Mouse (Mus musculus): ENCODE results near the gene Qtrt2. TPM values are rescaled to one million over a fixed set of nuclear protein-coding genes. Genes with fewer than 3 reads are reported as not detected.
A peak's percentile ranks its signal among the peaks of the same experiment; 100 is the strongest.

The Qtrt2 gene
- total and polyA plus RNA-seq, 3 experiments = 52.1 to 108 (median 60.0) TPM

- no peak overlapping the region for H3K27ac ChIP-seq (ENCODE audit: insufficient read depth, low read depth)
- H3K4me2 ChIP-seq (ENCODE audit: insufficient read depth, low read depth, poor library complexity, severe bottlenecking) = no peak overlapping the region
- no peak overlapping the region for H3K4me3 ChIP-seq (replicated peaks in 1 of 3; ENCODE audit: low read depth in 2 of 3, low read length in 2 of 3, poor library complexity in 1 of 3)
- no peak overlapping the region for H3K9ac ChIP-seq (ENCODE audit: insufficient read depth, low read depth)
- H3K9me3 ChIP-seq (replicated peaks; ENCODE audit: low read length) = no peaks in the 10 kb centered on the region
- DNase-seq (ENCODE audit: extremely low read depth) = no peak
- no peaks in the 10 kb centered on the region for H3K79me2 ChIP-seq (replicated peaks; ENCODE audit: control insufficient read depth, extremely low read depth, insufficient read depth, poor library complexity, severe bottlenecking)
- H3K4me1 ChIP-seq (ENCODE audit: control insufficient read depth in 1 of 2, insufficient read depth in 2 of 2) = no peaks in the 10 kb centered on the region
- in situ Hi-C loops (cut with MboI; ENCODE audit: low pct_ligation_motif_present, low pct_unique_long_range_greater_than_20kb, low sequenced_read_pairs) (no loop called here), dilution Hi-C loops (cut with MboI; ENCODE audit: extremely low pct_ligation_motif_present, extremely low pct_unique_long_range_greater_than_20kb, low sequenced_read_pairs) (no loop called here)
- peaks cover 22 to 42% of the 10 kb centered on the region in 2 experiments for H3K36me3 ChIP-seq (replicated peaks in 1 of 2; ENCODE audit: control insufficient read depth in 1 of 2, insufficient read depth in 1 of 2, low read length in 1 of 2)
- no peaks in the 10 kb centered on the region for H3K27me3 ChIP-seq (replicated peaks)
- TF ChIP-seq JUND (conservative IDR thresholded peaks at IDR 0.05; ENCODE audit: low read depth, low read length) = no peak
- TF ChIP-seq MAX (IDR thresholded peaks at IDR 0.05; ENCODE audit: low read length) = no peak
- TF ChIP-seq ELF1 (IDR thresholded peaks at IDR 0.05; ENCODE audit: low read depth, low read length) = no peak
- TF ChIP-seq USF1 (IDR thresholded peaks at IDR 0.05; ENCODE audit: low read depth, low read length) = no peak
- TF ChIP-seq ETS1 (conservative IDR thresholded peaks at IDR 0.05; ENCODE audit: low read depth, low read length) = no peak
- TF ChIP-seq MAFK (IDR thresholded peaks at IDR 0.05; ENCODE audit: insufficient replicate concordance, low read length) = no peak
- no peak for TF ChIP-seq SMC3 (IDR thresholded peaks at IDR 0.05; ENCODE audit: low read depth, low read length)
- TF ChIP-seq TBP (conservative IDR thresholded peaks at IDR 0.05; ENCODE audit: low read depth, low read length) = no peak
- TF ChIP-seq IRF4 (IDR thresholded peaks at IDR 0.05; ENCODE audit: low read depth, low read length) = no peak
Observed at GRCm38 (mm10) chr16:43858941-43859476, 67.6 kb downstream of the Qtrt2 start.

GRCm38 (mm10) chr16:43849839-43850238 is 76.8 kb downstream of the Qtrt2 start:
- in situ Hi-C loops (cut with MboI; ENCODE audit: low pct_ligation_motif_present, low pct_unique_long_range_greater_than_20kb, low sequenced_read_pairs) = no loop called here
- H3K4me1 ChIP-seq (ENCODE audit: control insufficient read depth in 1 of 2, insufficient read depth in 2 of 2) = peaks cover 0 to 2% of the 10 kb centered on the region in 2 experiments; a peak in 1 of 4 replicates
- H3K4me2 ChIP-seq (ENCODE audit: insufficient read depth, low read depth, poor library complexity, severe bottlenecking) = no peak overlapping the region
- DNase-seq (ENCODE audit: extremely low read depth) = no peak
- no peak for TF ChIP-seq SIN3A (IDR thresholded peaks at IDR 0.05; ENCODE audit: low read length)
- TF ChIP-seq RAD21 (IDR thresholded peaks at IDR 0.05; ENCODE audit: low read depth, low read length) = peak; percentile 52
- peak; percentile 90 for TF ChIP-seq ZNF384 (IDR thresholded peaks at IDR 0.05; ENCODE audit: low read depth, low read length)
- peak in 1 of 2 experiments; percentile 63; a peak in 2 of 4 replicates for TF ChIP-seq CTCF (conservative IDR thresholded peaks at IDR 0.05 in 1 of 2, IDR thresholded peaks at IDR 0.05 in 1 of 2; ENCODE audit: low read depth in 2 of 2, low read length in 2 of 2)
- no peak for TF ChIP-seq IRF4 (IDR thresholded peaks at IDR 0.05; ENCODE audit: low read depth, low read length)
- peak; percentile 69; the same call in 1 of the 2 replicates for TF ChIP-seq MYC (IDR thresholded peaks at IDR 0.05; ENCODE audit: low read depth, low read length)
- no peak overlapping the region for H3K27ac ChIP-seq (ENCODE audit: insufficient read depth, low read depth)
- no peaks in the 10 kb centered on the region for H3K36me3 ChIP-seq (replicated peaks in 1 of 2; ENCODE audit: control insufficient read depth in 1 of 2, insufficient read depth in 1 of 2, low read length in 1 of 2)
- H3K79me2 ChIP-seq (replicated peaks; ENCODE audit: control insufficient read depth, extremely low read depth, insufficient read depth, poor library complexity, severe bottlenecking) = no peaks in the 10 kb centered on the region
- no peaks in the 10 kb centered on the region for H3K9me3 ChIP-seq (replicated peaks; ENCODE audit: low read length)
- peaks cover 2% of the 10 kb centered on the region for H3K27me3 ChIP-seq (replicated peaks)
- H3K4me3 ChIP-seq (replicated peaks in 1 of 3; ENCODE audit: low read depth in 2 of 3, low read length in 2 of 3, poor library complexity in 1 of 3) = no peak overlapping the region
- dilution Hi-C loops (cut with MboI; ENCODE audit: extremely low pct_ligation_motif_present, extremely low pct_unique_long_range_greater_than_20kb, low sequenced_read_pairs) = no loop called here
- H3K9ac ChIP-seq (ENCODE audit: insufficient read depth, low read depth) = no peak overlapping the region

- H3K9ac ChIP-seq (ENCODE audit: insufficient read depth, low read depth) = no peak overlapping the region
- no peaks in the 10 kb centered on the region for H3K36me3 ChIP-seq (replicated peaks in 1 of 2; ENCODE audit: control insufficient read depth in 1 of 2, insufficient read depth in 1 of 2, low read length in 1 of 2)
- H3K4me2 ChIP-seq (ENCODE audit: insufficient read depth, low read depth, poor library complexity, severe bottlenecking) = no peak overlapping the region
- H3K79me2 ChIP-seq (replicated peaks; ENCODE audit: control insufficient read depth, extremely low read depth, insufficient read depth, poor library complexity, severe bottlenecking) = no peaks in the 10 kb centered on the region
- peak; percentile 31 for DNase-seq (ENCODE audit: extremely low read depth)
- in situ Hi-C loops (cut with MboI; ENCODE audit: low pct_ligation_motif_present, low pct_unique_long_range_greater_than_20kb, low sequenced_read_pairs) = no loop called here
- peaks cover 8% of the 10 kb centered on the region in 2 experiments; a peak in 3 of 4 replicates for H3K4me1 ChIP-seq (ENCODE audit: control insufficient read depth in 1 of 2, insufficient read depth in 2 of 2)
- H3K9me3 ChIP-seq (replicated peaks; ENCODE audit: low read length) = no peaks in the 10 kb centered on the region
- no peak overlapping the region for H3K27ac ChIP-seq (ENCODE audit: insufficient read depth, low read depth)
- H3K27me3 ChIP-seq (replicated peaks) = no peaks in the 10 kb centered on the region
- dilution Hi-C loops (cut with MboI; ENCODE audit: extremely low pct_ligation_motif_present, extremely low pct_unique_long_range_greater_than_20kb, low sequenced_read_pairs) = no loop called here
- no peak overlapping the region for H3K4me3 ChIP-seq (replicated peaks in 1 of 3; ENCODE audit: low read depth in 2 of 3, low read length in 2 of 3, poor library complexity in 1 of 3)
- TF ChIP-seq IRF4 (IDR thresholded peaks at IDR 0.05; ENCODE audit: low read depth, low read length) (peak; percentile 86), USF2 (conservative IDR thresholded peaks at IDR 0.05; ENCODE audit: low read depth, low read length) (no peak), SMC3 (IDR thresholded peaks at IDR 0.05; ENCODE audit: low read depth, low read length) (no peak), ETS1 (conservative IDR thresholded peaks at IDR 0.05; ENCODE audit: low read depth, low read length) (peak; percentile 56; the same call in 1 of the 2 replicates), USF1 (IDR thresholded peaks at IDR 0.05; ENCODE audit: low read depth, low read length) (no peak), MEF2A (IDR thresholded peaks at IDR 0.05; ENCODE audit: borderline replicate concordance, low read depth, low read length) (peak; percentile 47; the same call in 1 of the 2 replicates), SIN3A (IDR thresholded peaks at IDR 0.05; ENCODE audit: low read length) (no peak), JUND (conservative IDR thresholded peaks at IDR 0.05; ENCODE audit: low read depth, low read length) (peak; percentile 92), MXI1 (IDR thresholded peaks at IDR 0.05; ENCODE audit: low read depth, low read length) (no peak), BHLHE40 (IDR thresholded peaks at IDR 0.05; ENCODE audit: low read depth, low read length) (peak; percentile 33; the same call in 1 of the 2 replicates), EP300 (IDR thresholded peaks at IDR 0.05; ENCODE audit: low read length) (peak; percentile 74), POLR2A (IDR thresholded peaks at IDR 0.05; ENCODE audit: low read depth, low read length) (no peak), JUN (IDR thresholded peaks at IDR 0.05; ENCODE audit: insufficient read depth, low read depth, low read length) (peak; percentile 74), E2F4 (IDR thresholded peaks at IDR 0.05; ENCODE audit: insufficient replicate concordance, low read depth, low read length) (no peak), MAFK (IDR thresholded peaks at IDR 0.05; ENCODE audit: insufficient replicate concordance, low read length) (0 out of 2 replicates have a peak, but pooled peaks have one; percentile 18), ZKSCAN1 (IDR thresholded peaks at IDR 0.05; ENCODE audit: borderline replicate concordance, low read depth, low read length) (no peak)
Observed at GRCm38 (mm10) chr16:43841236-43841635, 85.4 kb downstream of the Qtrt2 start.
